Mouse (Mus musculus): ENCODE measurements around the gene Gm49395.

Gene Gm49395

DNA sequence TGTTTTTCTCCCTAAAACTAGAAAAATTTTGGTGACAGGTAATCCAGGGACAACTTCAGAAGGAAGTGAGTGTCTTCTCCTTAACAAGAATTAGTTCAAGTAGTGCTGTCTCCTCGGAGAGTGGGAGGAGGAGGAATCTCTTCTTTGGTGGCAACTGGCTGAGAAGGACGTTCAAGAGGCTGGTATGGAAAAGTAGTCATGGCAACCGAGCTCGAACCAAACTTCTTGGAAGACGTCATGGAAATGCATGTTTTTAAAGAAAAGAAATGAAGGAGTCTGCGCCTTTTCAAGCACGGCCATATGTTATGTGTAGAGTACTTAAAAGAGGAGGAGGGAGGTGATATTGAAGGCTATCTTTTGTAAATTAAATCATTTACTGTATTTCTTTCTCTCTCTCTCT is 49.2 kb downstream of the Gm49395 start:
- no peak for DNase-seq (ENCODE audit: low read depth, low spot score)

DNA sequence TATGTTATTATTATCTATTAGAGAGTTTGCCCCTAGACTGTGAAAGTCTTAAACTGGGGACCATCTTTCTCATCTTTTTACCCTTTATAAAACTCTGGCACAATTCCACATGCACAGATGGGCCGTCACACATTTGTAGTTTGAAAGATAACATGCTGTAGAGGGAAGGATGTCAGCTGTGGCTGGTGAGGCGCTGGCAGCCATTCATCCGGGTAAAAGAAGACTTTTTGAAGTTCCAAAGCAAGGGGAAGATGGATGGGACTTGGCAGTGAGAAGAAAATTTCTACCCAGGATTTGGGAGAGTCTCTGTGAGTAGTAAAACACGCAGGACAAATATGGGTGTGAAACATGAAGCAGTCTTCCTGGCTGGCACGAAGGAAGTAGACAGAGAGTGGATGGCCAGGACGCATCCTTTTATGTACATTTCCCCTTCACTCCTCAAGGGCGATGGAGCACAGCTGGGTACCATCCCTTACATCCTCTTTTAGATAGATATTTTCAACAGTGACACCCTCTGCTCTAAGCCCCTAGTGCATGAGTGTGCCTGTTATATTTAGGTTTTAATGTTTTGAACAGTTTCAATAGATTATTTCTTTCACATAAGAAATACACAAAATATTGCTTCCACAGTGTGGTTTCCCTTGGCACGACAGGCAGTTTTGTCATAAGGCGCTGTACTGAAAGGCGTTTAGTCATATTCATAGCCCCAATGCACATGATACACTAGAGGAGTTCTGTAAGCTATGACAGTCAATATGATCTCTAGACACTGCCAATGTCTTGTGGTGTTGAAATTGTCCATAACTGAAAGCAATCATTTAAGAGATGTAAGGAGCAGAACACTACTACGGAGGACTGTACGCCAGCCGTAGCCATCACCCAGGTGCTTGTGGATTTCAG is 50.8 kb downstream of the Gm49395 start:
- no peak for DNase-seq (ENCODE audit: low read depth, low spot score)

DNA sequence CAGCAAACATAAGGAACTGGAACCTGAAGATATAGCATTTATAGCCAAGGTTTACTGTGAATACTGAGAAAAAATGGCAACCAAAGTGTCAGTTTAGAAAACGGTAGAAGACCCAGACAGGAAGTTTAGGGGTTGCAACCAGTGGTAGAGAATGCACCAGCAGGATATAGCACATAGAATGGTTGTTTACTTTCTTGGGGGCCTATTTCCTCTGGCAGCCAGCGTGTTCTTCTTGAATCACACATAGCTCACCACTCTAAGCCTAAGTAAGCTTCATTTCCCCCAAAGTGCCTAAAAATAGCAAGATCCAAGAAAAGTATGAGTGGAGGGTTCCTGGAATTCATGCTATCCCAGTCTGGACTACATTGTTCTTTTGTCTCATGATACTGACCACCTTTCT is 59.1 kb downstream of the Gm49395 start:
- no peak for DNase-seq (ENCODE audit: low read depth, low spot score)

DNA sequence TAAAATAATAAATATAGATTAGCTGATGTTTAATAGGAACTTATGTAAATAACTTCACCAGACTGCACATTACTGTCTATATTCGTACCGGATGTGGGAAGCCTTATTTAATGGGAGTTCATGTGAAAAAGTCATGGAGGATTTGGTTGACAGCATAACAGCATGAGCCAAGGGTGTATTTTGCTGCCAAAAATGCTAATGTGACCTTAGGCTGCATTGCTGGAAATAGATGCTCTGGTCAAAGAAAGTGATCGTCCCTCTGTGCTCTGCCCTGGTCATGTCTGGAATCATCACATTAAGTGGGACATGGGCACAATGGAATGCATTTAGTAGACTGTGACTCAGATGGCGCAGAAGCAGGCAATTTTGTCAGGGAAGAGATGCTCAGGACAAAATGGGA is 64.4 kb downstream of the Gm49395 start:
- DNase-seq (ENCODE audit: low read depth, low spot score), result no peak

DNA sequence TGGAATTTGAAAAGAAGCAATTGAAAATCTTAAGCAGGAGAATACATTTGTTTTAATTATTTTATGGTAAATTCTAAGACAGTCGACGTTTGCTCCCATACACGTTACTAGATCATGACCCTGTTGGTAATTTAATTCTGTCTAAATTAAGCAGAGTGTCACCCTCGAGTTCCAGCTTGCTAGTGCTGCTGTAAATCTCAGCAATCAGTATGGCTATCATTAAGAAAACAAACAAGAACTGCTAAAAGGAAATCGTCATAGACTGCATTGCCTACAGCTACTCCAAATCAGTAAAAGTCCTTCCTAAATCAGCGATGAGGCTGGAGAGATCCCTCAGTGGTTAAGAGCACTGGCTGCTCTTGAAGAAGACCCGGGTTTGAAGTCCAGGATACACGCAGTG is 66.3 kb downstream of the Gm49395 start:
- DNase-seq (ENCODE audit: low read depth, low spot score), result no peak

DNA sequence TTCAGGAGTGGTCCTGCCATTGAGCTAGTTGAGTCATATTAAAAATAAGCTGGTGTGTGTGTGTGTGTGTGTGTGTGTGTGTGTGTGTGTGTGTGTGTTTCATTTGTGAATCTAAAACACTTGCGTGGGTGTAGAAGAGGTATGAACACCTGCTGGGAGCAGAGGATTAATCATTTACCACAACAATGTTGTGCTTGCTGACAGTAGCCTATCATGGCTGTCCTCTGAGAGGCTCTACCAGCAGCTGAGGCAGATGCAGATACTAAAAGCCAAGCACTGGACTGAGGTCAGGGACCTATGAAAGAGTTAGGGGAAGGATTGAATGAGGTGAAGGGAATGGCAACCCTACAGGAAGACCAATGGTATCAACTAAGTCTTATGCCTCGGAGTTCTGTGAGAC is 68.6 kb downstream of the Gm49395 start:
- DNase-seq (ENCODE audit: low read depth, low spot score), result no peak

DNA sequence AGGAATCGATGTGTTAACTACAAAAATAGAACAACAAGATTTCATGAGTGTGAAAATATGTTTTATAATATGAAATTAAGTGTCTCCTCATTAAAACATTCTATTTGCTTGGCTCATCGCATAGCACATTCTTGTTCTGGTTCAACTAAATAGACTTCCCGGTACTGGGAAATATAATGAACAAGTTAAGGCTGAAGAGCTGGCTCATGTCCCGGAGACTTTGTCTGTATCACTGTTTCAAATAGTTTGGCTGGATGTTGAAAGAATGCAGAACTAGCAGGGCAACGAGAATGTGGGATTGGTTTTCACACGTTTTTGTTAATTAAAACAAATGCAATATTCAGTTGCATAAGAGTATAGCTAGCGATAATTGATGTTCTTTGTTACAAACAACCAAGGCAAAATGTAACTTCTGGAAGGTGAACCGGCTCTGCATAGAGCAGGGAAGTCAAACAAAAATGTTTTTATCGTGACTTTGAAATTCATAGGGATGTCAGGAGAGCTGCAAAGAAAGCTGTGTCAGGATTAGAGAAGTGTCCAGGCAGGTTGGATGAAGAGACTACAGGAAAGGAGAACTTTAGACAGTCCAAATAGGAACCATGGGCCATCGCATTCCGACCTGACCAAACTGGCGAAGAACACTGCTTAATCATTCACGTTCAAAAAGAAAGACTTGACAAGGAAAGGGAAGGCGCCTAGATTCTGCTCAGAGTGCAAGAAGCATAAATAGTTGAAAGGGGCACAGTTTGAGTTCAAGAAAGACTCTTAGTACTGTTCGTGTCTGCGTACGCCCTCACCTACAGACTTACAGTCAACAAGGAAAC is 70.3 kb downstream of the Gm49395 start:
- no peak for DNase-seq (ENCODE audit: low read depth, low spot score)

DNA sequence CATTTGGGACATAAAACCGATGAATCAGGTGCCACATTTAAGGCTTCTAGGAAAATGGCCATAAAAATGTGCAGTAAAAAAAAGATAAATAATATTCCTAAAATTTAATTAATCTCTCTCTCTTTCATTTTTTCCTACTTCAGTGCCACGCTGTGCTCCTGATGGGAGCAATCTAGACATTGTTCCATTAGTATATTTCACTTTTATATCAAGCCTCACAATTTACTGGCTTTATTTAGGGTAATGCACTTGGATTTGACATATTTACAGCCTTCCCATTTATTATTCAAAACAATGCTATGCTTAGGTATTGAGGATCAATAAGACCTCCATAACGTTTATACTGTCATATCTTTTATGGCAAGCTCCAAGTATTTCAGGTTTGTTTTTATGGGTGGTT is 76.3 kb downstream of the Gm49395 start:
- no peak for DNase-seq (ENCODE audit: low read depth, low spot score)

DNA sequence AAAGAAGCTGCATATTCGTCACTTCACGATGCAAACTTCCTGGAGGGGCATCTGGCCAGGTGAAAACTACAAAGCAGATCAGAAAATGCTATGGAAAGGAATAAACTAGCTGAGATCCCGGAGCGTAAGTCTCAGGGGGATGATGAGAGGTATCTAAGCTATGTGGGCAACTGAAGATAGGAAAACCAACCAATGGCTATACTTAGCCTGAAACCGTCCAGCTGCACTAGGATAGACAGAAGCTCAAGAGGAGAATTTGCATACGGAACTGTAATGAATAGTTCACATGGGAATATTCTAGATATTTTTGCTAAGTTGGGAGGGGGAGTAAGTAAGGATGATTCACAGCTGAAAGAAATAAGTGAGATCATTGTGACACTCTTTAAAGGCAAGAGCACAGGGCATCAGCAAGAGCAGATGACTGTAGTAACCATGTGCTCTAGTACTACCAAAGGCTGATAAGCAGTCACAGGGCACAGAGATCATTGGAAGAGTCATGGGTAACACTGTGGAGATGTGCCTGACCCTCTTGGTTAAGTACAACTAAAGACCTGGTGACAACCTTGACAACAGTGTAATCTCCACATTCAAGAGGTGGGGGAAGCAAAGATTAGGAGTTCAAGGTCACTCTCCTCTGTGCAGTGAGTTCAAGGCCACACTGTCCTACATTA is 79.5 kb downstream of the Gm49395 start:
- DNase-seq (ENCODE audit: low read depth, low spot score), result no peak

DNA sequence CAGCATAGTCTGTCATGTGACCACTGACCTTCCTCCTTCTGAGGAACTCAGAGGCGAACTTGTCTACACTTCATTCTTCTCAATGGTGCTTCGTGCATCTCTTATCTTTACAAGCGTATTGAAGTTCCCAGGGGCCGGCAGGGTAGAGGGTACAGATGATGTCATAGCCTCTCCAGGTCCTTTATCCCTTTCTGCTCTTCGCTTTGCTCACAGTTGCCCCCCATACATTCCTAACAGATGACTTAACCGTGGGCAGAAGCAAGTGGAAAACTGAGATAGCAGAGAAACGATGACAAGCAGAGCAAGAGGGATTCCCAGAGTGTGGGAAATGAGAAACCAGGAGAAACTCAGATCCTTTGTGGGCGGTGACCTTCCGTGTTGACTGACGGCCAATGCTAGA is 80.3 kb downstream of the Gm49395 start:
- DNase-seq (ENCODE audit: low read depth, low spot score), result no peak

DNA sequence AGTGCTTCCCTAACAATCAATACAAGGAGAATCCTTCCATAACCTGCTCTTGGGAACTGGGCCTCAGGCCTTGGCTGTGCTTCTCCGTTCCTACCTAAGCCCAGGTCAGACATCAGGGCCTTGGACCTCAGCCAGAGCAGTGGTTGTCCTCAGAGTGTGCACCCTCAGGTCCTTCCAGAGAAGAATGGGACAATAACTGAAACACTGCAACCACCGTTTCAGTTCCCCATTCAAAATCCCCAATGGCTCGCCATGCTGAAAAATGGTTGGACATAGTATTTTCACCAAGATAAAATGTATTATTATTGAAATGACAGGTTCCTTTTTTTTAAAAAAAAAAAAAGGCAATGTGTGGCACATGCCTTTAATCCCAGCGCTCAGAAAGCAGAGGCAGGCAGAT is 81.0 kb downstream of the Gm49395 start:
- no peak for DNase-seq (ENCODE audit: low read depth, low spot score)

DNA sequence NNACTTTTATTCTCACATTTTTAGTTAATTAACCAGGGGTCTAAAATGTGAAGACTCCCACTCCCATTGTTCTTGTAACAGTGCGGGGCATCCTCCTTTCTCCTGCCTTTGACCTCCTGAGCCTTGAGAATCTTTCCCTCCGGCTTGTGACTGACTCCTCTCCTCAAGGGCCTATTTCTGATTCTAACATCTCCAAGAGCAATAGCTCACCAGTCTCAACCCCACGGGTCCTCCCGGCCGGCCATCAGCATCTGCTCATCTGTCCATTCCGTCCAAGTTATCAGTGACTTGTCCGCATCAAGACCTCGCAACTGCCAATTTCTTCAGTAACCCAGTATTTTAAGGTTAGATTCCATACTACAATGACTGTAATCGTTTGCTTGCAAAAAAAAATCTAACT is 84.2 kb downstream of the Gm49395 start:
- no peak for DNase-seq (ENCODE audit: low read depth, low spot score)

DNA sequence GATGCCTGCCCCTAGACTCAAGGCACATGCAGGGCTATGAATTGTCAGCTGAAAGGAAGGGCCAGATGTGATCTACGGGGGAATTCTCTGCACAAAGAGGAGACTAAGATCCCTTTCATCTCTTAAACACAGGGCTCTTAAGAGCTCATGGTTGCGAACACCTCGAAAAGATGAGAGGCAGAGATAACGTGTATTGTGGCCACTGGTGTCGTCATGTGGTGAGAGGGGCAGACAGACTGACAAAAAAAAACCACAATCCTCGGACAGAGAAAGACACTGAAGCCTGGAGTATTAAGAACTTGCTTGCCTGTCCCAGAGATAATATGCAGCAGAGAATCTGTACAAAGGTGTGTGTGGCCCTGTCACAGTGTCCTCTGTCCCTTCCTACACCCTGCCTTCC is 90.2 kb downstream of the Gm49395 start:
- no peak for DNase-seq (ENCODE audit: low read depth, low spot score)

DNA sequence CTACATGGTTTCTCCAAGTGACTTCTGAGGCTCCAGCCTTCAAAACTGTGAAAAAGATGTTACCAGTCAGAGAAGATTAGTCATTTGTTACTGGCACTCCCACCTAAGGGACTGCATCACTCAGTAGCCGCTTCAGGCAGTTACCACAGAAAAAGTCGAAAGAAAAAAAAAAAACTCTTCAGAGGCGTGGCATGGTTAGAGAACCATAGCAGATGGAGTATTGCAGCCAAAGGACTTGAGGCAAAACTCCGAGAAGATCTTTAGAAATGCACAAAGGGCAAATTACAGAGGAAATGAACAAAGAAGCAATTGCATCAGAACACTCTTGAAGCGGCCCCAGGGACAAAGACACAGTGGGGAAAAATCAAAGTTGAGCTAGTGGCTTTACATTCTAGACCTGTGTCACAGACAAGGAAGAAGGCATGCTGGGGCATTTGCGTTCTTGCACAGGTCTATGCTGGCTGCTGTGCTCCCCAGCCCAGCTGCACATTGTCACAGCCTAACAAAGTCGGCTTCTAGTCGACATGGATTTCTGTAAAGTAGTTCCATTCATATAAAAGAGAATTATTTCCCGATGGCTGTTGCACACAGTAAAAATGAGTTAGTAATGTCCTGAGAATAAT is 95.4 kb downstream of the Gm49395 start:
- DNase-seq (ENCODE audit: low read depth, low spot score), result no peak

DNA sequence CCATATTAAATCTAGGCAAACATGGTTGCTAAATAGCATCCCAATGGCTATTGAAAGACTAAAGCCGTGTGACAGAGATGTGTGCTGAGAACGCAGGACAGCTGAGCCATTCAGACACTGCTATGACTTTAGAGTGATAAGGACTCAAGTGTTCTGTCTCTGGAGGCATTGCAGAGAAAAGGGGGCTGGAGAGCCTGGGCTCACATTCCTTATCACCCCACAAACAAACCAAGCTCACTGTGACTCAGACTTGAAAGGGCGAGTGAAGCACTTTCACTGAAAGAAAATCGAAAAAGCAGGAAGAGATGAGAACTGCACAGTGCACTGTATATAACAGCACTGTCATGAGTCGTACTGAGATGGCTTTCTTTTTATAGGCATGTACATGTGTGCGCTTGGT is 96.4 kb downstream of the Gm49395 start:
- DNase-seq (ENCODE audit: low read depth, low spot score), result no peak

DNA sequence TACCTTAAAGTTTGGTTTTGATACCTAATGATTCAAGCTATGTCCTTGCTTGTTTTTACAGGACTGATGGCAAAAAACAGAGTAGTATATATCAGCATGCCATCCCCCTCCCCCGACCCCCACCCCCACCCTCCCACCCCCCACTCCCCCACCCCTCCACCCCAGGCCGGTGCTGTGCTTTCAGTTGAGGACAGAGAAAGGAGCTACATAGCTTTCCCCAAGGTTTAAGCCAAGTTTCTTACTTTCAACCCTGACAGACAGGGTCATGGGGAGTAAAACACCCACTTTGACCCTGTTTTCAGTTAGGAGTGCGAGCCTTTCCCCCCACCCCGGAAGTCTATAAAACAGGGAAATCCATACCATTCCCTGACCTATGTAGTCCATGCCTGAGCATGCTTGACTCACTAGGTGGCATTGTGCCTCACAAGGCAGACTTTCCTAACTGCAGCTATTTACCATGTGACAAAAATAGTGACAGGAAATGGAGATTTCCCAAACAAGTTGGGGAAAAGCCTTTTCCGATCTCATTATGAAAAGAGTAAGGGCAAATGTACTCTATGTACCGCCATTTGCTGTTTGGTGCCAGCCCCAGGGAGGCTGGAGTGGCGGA is 98.2 kb downstream of the Gm49395 start:
- no peak for DNase-seq (ENCODE audit: low read depth, low spot score)

DNA sequence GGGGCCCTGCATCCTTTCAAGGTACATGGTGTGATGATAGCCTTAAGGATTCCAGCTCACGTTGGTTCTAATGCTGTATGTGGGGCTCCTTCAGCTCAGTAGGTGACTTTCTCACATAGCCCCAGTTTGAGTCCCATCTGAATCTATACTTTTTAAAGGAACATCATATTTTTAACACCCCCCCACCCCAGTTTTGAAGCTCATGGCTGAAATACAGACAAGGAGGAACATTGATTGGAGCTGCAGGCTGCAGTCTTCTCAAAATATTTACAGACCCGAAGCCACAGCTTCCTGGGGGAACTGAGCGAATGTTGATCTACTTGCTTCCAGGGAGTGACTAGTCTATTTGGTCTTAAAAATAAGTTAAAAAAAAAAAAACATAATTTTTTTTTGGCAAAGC is 98.9 kb downstream of the Gm49395 start:
- no peak for DNase-seq (ENCODE audit: low read depth, low spot score)

DNA sequence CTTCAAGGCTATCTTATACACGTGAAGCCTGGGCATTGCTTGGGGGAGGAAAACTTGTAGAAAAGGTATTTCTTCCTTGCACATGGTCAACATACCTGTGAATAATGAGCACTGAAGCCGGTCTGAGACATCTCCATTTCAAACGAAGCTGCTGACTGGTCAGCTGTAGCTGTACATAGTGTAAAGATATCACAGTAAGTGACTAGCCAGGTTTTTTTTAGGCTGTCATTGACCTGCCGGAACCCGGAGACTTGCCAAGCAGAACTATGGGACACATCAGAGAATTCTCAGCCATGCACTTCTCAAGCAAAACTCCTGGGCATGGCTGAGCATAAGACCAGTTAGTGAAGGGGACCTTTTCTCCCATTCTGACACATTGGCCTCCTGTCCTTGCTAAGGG is 99.6 kb downstream of the Gm49395 start:
- no peak for DNase-seq (ENCODE audit: low read depth, low spot score)

DNA sequence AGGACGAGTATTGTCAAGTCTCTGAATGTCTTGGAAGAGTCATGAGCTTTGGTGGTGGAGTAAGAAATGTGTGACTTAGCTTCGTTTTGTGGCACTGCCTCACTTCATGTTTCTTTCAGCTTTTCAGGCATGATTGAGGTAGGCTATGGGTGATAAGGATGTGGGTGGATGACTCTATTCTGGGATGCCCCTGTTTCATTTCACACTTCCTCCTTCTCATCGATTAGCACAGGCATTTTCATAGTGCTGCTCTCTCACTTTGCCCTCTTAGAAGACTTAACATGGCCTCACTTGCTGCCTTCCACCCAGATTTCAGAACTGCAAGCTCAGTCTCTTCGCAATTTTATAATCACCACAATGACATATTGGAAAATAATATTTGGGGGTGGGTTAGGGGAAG is 102.1 kb downstream of the Gm49395 start:
- no peak for DNase-seq (ENCODE audit: low read depth, low spot score)

DNA sequence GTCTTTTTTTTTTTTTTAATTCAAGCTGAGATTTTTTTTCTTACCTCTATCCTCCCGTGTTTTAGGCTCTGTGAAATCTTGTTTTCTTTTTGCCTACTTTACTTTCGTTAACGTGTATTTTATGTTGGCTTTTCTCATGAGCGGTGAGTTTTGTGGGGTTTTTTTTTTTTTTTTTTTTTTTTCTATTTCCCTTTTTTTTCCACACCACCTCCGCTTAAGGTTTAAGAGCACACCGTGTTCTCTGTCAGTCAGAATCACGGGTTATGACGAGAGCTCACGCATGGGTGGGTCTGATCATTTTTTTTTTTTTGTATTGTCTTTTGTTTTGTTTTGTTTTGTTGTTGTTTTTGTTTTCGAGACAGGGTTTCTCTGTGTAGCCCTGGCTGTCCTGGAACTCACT is 103.6 kb downstream of the Gm49395 start:
- no peak for DNase-seq (ENCODE audit: low read depth, low spot score)

DNA sequence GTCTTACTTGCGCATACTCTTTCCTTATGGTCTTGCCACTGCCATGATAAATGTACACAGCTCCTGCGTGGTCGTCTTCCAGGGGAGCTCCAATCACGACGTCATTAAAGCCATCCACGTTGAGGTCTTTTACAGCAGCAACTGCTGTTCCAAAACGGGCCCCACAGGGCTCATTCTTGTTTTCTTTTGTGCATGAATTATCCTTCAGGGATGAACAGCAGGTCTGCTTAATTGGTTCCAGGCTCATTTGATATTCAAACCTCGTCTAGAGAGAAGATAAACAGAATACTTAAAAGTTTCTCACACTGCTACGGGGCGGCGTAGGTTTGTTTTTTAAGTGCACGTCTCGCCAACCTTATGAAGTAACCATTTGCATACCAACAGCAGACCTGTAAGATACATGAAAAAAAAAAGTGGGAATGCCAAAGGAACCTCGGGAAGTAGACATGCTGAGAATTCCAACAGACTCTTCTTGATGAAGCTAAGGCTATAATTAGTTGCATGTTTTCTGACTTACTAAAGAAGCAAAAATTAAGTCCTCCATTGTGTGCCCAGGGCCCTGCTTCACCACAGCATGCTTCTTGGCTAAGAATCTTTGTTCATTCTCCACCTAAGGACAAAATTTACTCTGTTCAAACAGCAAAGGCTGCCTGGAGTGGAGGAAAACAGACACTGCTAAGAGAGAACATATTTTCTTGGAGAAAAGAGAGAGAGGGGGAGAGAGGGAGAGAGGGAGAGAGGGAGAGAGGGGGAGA is 109.3 kb downstream of the Gm49395 start:
- DNase-seq (ENCODE audit: low read depth, low spot score), result no peak
